15 mouse cellular contexts compared by ENCODE assay signal in genomic region chr8:26844132-26844808, GRCm38 (mm10).
DNase-seq lines count a peak whose midpoint lies in the region; ATAC-seq lines count a peak whose summit lies in the region.
"Had no signal": no experiment of that assay in that cellular context is flagged by ENCODE, and none has a peak within 500 bp of the region (broad histone marks: within the 10 kb centered on the region; RNA-seq: fewer than 3 reads in every experiment).

No protein-coding gene starts in this region.

- H3K9ac ChIP-seq in forebrain, embryonic 13.5 days, result no peak overlapping the region
- H3K9ac ChIP-seq in midbrain, embryonic 11.5 days (ENCODE audit: low read length), result no peak overlapping the region
- H3K9ac ChIP-seq in midbrain, embryonic 13.5 days (replicated peaks), result no peak overlapping the region
- H3K9ac ChIP-seq: embryonic facial prominence, embryonic 12.5 days; forebrain, embryonic 15.5 days; liver, embryonic 14.5 days had no signal

- WGBS in forebrain, embryonic 10.5 days, result 56% methylated on average over 8 of the region's 8 CpGs
- WGBS in forebrain, embryonic 13.5 days, result 84% methylated on average over 8 of the region's 8 CpGs
- 66% methylated on average over 8 of the region's 8 CpGs for WGBS in midbrain, embryonic 11.5 days
- 79% methylated on average over 8 of the region's 8 CpGs for WGBS in midbrain, embryonic 13.5 days

- ATAC-seq in forebrain, embryonic 13.5 days, result no peak
- no peak for ATAC-seq in midbrain, embryonic 11.5 days (ENCODE audit: low FRiP score)
- no peak for ATAC-seq in midbrain, embryonic 13.5 days
- ATAC-seq: forebrain, embryonic 15.5 days had no signal

- intact Hi-C loops in left cerebral cortex, postnatal 25 days (cut with DNase I), result no loop called here

- H3K4me1 ChIP-seq in forebrain, embryonic 10.5 days, result peaks cover 59% of the 10 kb centered on the region
- H3K4me1 ChIP-seq in forebrain, embryonic 13.5 days, result peaks cover 10% of the 10 kb centered on the region
- H3K4me1 ChIP-seq in midbrain, embryonic 11.5 days (ENCODE audit: control insufficient read depth, insufficient read depth, low read length), result peaks cover 5% of the 10 kb centered on the region; the same call in 1 of the 2 replicates
- peaks cover 7% of the 10 kb centered on the region; the same call in 1 of the 2 replicates for H3K4me1 ChIP-seq in midbrain, embryonic 13.5 days (replicated peaks)
- H3K4me1 ChIP-seq: forebrain, embryonic 15.5 days had no signal

- no peaks in the 10 kb centered on the region for H3K36me3 ChIP-seq in forebrain, embryonic 10.5 days (replicated peaks)
- no peaks in the 10 kb centered on the region for H3K36me3 ChIP-seq in forebrain, embryonic 13.5 days (ENCODE audit: poor library complexity, severe bottlenecking)
- no peaks in the 10 kb centered on the region for H3K36me3 ChIP-seq in midbrain, embryonic 11.5 days (ENCODE audit: control insufficient read depth, insufficient read depth, low read length)
- no peaks in the 10 kb centered on the region for H3K36me3 ChIP-seq in midbrain, embryonic 13.5 days
- H3K36me3 ChIP-seq: embryonic facial prominence, embryonic 12.5 days; forebrain, embryonic 15.5 days had no signal

- H3K27me3 ChIP-seq in forebrain, embryonic 10.5 days (ENCODE audit: poor library complexity, severe bottlenecking), result no peaks in the 10 kb centered on the region
- H3K27me3 ChIP-seq in forebrain, embryonic 13.5 days, result no peaks in the 10 kb centered on the region
- H3K27me3 ChIP-seq in midbrain, embryonic 11.5 days (ENCODE audit: control insufficient read depth, insufficient read depth, low read length), result no peaks in the 10 kb centered on the region
- H3K27me3 ChIP-seq in midbrain, embryonic 13.5 days, result no peaks in the 10 kb centered on the region
- H3K27me3 ChIP-seq: forebrain, embryonic 15.5 days had no signal

- H3K4me3 ChIP-seq in forebrain, embryonic 10.5 days, result no peak overlapping the region
- no peak overlapping the region for H3K4me3 ChIP-seq in forebrain, embryonic 13.5 days
- no peak overlapping the region for H3K4me3 ChIP-seq in midbrain, embryonic 11.5 days (ENCODE audit: low read depth, low read length)
- no peak overlapping the region for H3K4me3 ChIP-seq in midbrain, embryonic 13.5 days (replicated peaks)
- H3K4me3 ChIP-seq: embryonic facial prominence, embryonic 12.5 days; forebrain, embryonic 15.5 days had no signal

- H3K4me2 ChIP-seq in forebrain, embryonic 13.5 days, result no peak overlapping the region
- no peak overlapping the region for H3K4me2 ChIP-seq in midbrain, embryonic 11.5 days
- H3K4me2 ChIP-seq in midbrain, embryonic 13.5 days (replicated peaks), result no peak overlapping the region
- H3K4me2 ChIP-seq: embryonic facial prominence, embryonic 12.5 days; forebrain, embryonic 15.5 days had no signal

- no peaks in the 10 kb centered on the region for H3K9me3 ChIP-seq in forebrain, embryonic 10.5 days
- H3K9me3 ChIP-seq in forebrain, embryonic 13.5 days (replicated peaks), result no peaks in the 10 kb centered on the region
- no peaks in the 10 kb centered on the region for H3K9me3 ChIP-seq in midbrain, embryonic 11.5 days (ENCODE audit: control insufficient read depth, low read length)
- no peaks in the 10 kb centered on the region for H3K9me3 ChIP-seq in midbrain, embryonic 13.5 days
- H3K9me3 ChIP-seq: embryonic facial prominence, embryonic 12.5 days; forebrain, embryonic 15.5 days had no signal

- peak overlapping the region; percentile 58; the same call in 1 of the 2 replicates for H3K27ac ChIP-seq in forebrain, embryonic 10.5 days
- H3K27ac ChIP-seq in forebrain, embryonic 13.5 days, result no peak overlapping the region
- no peak overlapping the region for H3K27ac ChIP-seq in midbrain, embryonic 11.5 days (ENCODE audit: low read depth, low read length)
- H3K27ac ChIP-seq in midbrain, embryonic 13.5 days, result no peak overlapping the region
- H3K27ac ChIP-seq: embryonic facial prominence, embryonic 12.5 days; forebrain, embryonic 15.5 days; liver, embryonic 14.5 days; macrophage had no signal

- no peak for DNase-seq in forebrain, embryonic 10.5 days (ENCODE audit: extremely low spot score, low spot score)
- peak; percentile 79 for DNase-seq in midbrain, embryonic 11.5 days (ENCODE audit: low spot score, missing footprints)
- peak; percentile 26 for DNase-seq in kidney, postnatal 14 days
- DNase-seq in yolk sac, embryonic 10.5 days (ENCODE audit: low spot score), result peak; percentile 60
- no peak for DNase-seq in left cerebral cortex, postnatal 25 days (ENCODE audit: low spot score in 2 of 2)
- no peak for DNase-seq in cerebellum, postnatal 36 days
- DNase-seq: cerebellum, adult 11 months; gastrocnemius, postnatal 10 days; thymus, adult 2 months had no signal

Comparison
In these comparisons a context has a peak if more than half of its experiments do, and no peak if none do; other contexts are left out.
1. DNase-seq: peak in midbrain, embryonic 11.5 days (single experiment), kidney, postnatal 14 days (single experiment) and yolk sac, embryonic 10.5 days (single experiment); none in forebrain, embryonic 10.5 days (single experiment), left cerebral cortex, postnatal 25 days (0 of 2) and cerebellum, postnatal 36 days (0 of 2).